Mouse (Mus musculus): Measurements from ENCODE around the gene Shld1.

GRCm38 (mm10) chr2:132757911-132758310 lies 71.2 kb downstream of the Shld1 start:
- TF ChIP-seq CTCF (IDR thresholded peaks at IDR 0.05; ENCODE audit: low read depth, low read length) (no peak), EP300 (IDR thresholded peaks at IDR 0.05; ENCODE audit: insufficient read depth, low read depth, low read length) (no peak)

Measured in ES-Bruce4 (cell line).